Mouse (Mus musculus) cerebellum, adult 11 months (tissue): ENCODE measurements around the gene Gadd45b.

Experiments used
- DNase-seq: peaks from one replicate; pipeline ENCODE4 v3.0.0; 2022

Gene Gadd45b

GRCm38 (mm10) chr10:80911354-80911753, 18.5 kb upstream of the Gadd45b start:
- no peak for DNase-seq

- DNase-seq: no peak
Observed at GRCm38 (mm10) chr10:80911891-80912290, 18.0 kb upstream of the Gadd45b start.

- DNase-seq: no peak
Observed at GRCm38 (mm10) chr10:80913364-80914011, 16.4 kb upstream of the Gadd45b start.

GRCm38 (mm10) chr10:80914253-80914656, 15.6 kb upstream of the Gadd45b start:
- DNase-seq: peak; percentile 81

- no peak for DNase-seq
Observed at GRCm38 (mm10) chr10:80915260-80915659, 14.6 kb upstream of the Gadd45b start.

GRCm38 (mm10) chr10:80915736-80916135, 14.1 kb upstream of the Gadd45b start:
- no peak for DNase-seq

GRCm38 (mm10) chr10:80917336-80917778, 12.5 kb upstream of the Gadd45b start:
- no peak for DNase-seq

GRCm38 (mm10) chr10:80917779-80918434, 12.0 kb upstream of the Gadd45b start, which contains the start of gene Lmnb2:
Gene Lmnb2 (minus strand): TSS chr10:80918245.
- peak; percentile 81 for DNase-seq

- DNase-seq: no peak
Observed at GRCm38 (mm10) chr10:80921923-80922322, 8.0 kb upstream of the Gadd45b start.

GRCm38 (mm10) chr10:80925472-80925871, 4.4 kb upstream of the Gadd45b start:
- DNase-seq: no peak

GRCm38 (mm10) chr10:80928586-80929298, 1.1 kb upstream of the Gadd45b start:
- peak; percentile 92 for DNase-seq

- DNase-seq: peak; percentile 61
Observed at GRCm38 (mm10) chr10:80930361-80931152, 684 bp downstream of the Gadd45b start.

- DNase-seq: no peak
Observed at GRCm38 (mm10) chr10:80931153-80931671, 1.3 kb downstream of the Gadd45b start.

- DNase-seq: no peak
Observed at GRCm38 (mm10) chr10:80931695-80932094, 1.8 kb downstream of the Gadd45b start.

- DNase-seq: no peak
Observed at GRCm38 (mm10) chr10:80932206-80932605, 2.3 kb downstream of the Gadd45b start.

GRCm38 (mm10) chr10:80932700-80933420, 3.0 kb downstream of the Gadd45b start:
- no peak for DNase-seq

- DNase-seq: no peak
Observed at GRCm38 (mm10) chr10:80933421-80933979, 3.6 kb downstream of the Gadd45b start.

GRCm38 (mm10) chr10:80934136-80934985, 4.5 kb downstream of the Gadd45b start:
- no peak for DNase-seq

GRCm38 (mm10) chr10:80935241-80935640, 5.4 kb downstream of the Gadd45b start:
- DNase-seq: no peak

GRCm38 (mm10) chr10:80935698-80936097, 5.8 kb downstream of the Gadd45b start:
- DNase-seq: no peak
